Mouse (Mus musculus): ENCODE data around the gene Evi5l.

- TF ChIP-seq EP300 (IDR thresholded peaks at IDR 0.05; ENCODE audit: low read depth) (no peak), CTCF (IDR thresholded peaks at IDR 0.05; ENCODE audit: low read depth) (no peak)
Observed at GRCm38 (mm10) chr8:4256911-4257310, 90.5 kb downstream of the Evi5l start.
